Mouse (Mus musculus) kidney, adult 2 months (tissue): ENCODE measurements around the gene Coro2b.

ENCODE experiments used
- CTCF ChIP-seq: fragments of 200-500 bp; conservative IDR thresholded peaks from 2 replicates; pipeline ENCODE4 v1.5.1; 2011; ENCODE audit warnings: low read depth, mild to moderate bottlenecking, control low read depth, low read length, moderate library complexity, mixed read lengths; ENCODE audit not compliant: insufficient read depth, insufficient read length
- POLR2A ChIP-seq: fragments of 200-500 bp; IDR thresholded peaks from one replicate; pipeline ENCODE4 v1.6.1; 2011; ENCODE audit warnings: low read depth, low read length, control low read depth

GRCm38 (mm10) chr9:62423871-62424270, 113.0 kb downstream of the Coro2b start:
- TF ChIP-seq CTCF (no peak), POLR2A (no peak)
